Mouse (Mus musculus) kidney, postnatal 0 days (tissue): ENCODE results near the gene Map2k6. TPM values are rescaled to one million over a fixed set of nuclear protein-coding genes. Genes with fewer than 3 reads are reported as not detected.

Source experiments
- ATAC-seq: fragments of 200-750 bp; cut with Nextera tagmentation; replicated peaks from 2 replicates; pipeline ENCODE4 v1.8.0; 2017; ENCODE audit warnings: low read depth, moderate number of reproducible peaks, moderate TSS enrichment, moderate library complexity; ENCODE audit not compliant: low FRiP score
- DNase-seq: peaks from one replicate; pipeline ENCODE4 v3.0.0-alpha.2; 2016; ENCODE audit warnings: low spot score
- H3K27ac ChIP-seq: fragments of 300-500 bp; sonication (generic); 2 replicates; pipeline ENCODE4 v1.5.1; 2014; ENCODE audit warnings: mild to moderate bottlenecking
- H3K27me3 ChIP-seq: fragments of 300-500 bp; sonication (generic); 2 replicates; pipeline ENCODE4 v1.6.1; 2014; ENCODE audit warnings: low read length, mixed read lengths; ENCODE audit not compliant: insufficient read depth
- H3K36me3 ChIP-seq: fragments of 300-500 bp; sonication (generic); 2 replicates; pipeline ENCODE4 v1.6.1; 2014; ENCODE audit warnings: low read length, mixed read lengths; ENCODE audit not compliant: insufficient read depth
- H3K4me1 ChIP-seq: fragments of 300-500 bp; sonication (generic); replicated peaks from 2 replicates; pipeline ENCODE4 v1.6.1; 2014; ENCODE audit warnings: antibody characterized with exemption, low read length, mixed read lengths; ENCODE audit not compliant: insufficient read depth
- H3K4me2 ChIP-seq: fragments of 300-500 bp; sonication (generic); 2 replicates; pipeline ENCODE4 v1.6.1; 2014; ENCODE audit warnings: mild to moderate bottlenecking, low read length, moderate library complexity, mixed read lengths
- H3K4me3 ChIP-seq: fragments of 300-500 bp; sonication (generic); replicated peaks from 2 replicates; pipeline ENCODE4 v1.5.1; 2014; ENCODE audit warnings: low read depth, low read length
- H3K9ac ChIP-seq: fragments of 300-500 bp; sonication (generic); 2 replicates; pipeline ENCODE4 v1.6.1; 2014; ENCODE audit warnings: low read depth, low read length
- H3K9me3 ChIP-seq: fragments of 300-500 bp; sonication (generic); replicated peaks from 2 replicates; pipeline ENCODE4 v1.6.1; 2016; ENCODE audit warnings: low read length, inconsistent platforms, mixed read lengths
- CTCF ChIP-seq: IDR thresholded peaks from 2 replicates; pipeline ENCODE4 v1.5.1; 2016; ENCODE audit warnings: antibody characterized with exemption, low read depth, mild to moderate bottlenecking, moderate library complexity
- WGBS: fragments of 180-500 bp; shearing (Covaris S2); extraction: QIAGEN DNeasy Blood & Tissue Kit; methylation state at CpG from one replicate; pipeline ENCODE4 v1.1.7; 2014; 5-methylcytosine and 5-hydroxymethylcytosine counted together
- polyA plus RNA-seq: library from polyadenylated mRNA; unstranded; fragments of >200 nt; fragmentation: Nextera tagmentation; extraction: Ambion mirVana; gene quantifications from 2 replicates; pipeline ENCODE4 v1.2.1, GENCODE M21; 2015

The Map2k6 gene
- polyA plus RNA-seq, 1 experiment from 2014 or later, result 12.7 TPM

- TF ChIP-seq CTCF, result no peak
- Histone ChIP-seq H3K4me2 (peak overlapping the region; percentile 55), H3K36me3 (no peaks in the 10 kb centered on the region), H3K4me1 (0 out of 2 replicates have a peak, but pooled peaks cover 4% of the 10 kb centered on the region), H3K9ac (0 out of 2 replicates have a peak overlapping the region, but pooled peaks have one; percentile 3), H3K4me3 (peak overlapping the region; percentile 14; the same call in 1 of the 2 replicates), H3K27me3 (no peaks in the 10 kb centered on the region), H3K9me3 (no peaks in the 10 kb centered on the region), H3K27ac (peak overlapping the region; percentile 65; the same call in 1 of the 2 replicates)
- ATAC-seq, result no peak
- no peak for DNase-seq
- WGBS, result 26% methylated on average over 15 of the region's 15 CpGs
Observed at GRCm38 (mm10) chr11:110380310-110380668, 18.6 kb upstream of the Map2k6 start.

- H3K9ac ChIP-seq, result no peak overlapping the region
- 82% methylated on average over 2 of the region's 2 CpGs for WGBS
- no peak for TF ChIP-seq CTCF
- no peaks in the 10 kb centered on the region for H3K27me3 ChIP-seq
- H3K27ac ChIP-seq, result no peak overlapping the region
- H3K9me3 ChIP-seq, result no peaks in the 10 kb centered on the region
- no peaks in the 10 kb centered on the region for H3K36me3 ChIP-seq
- DNase-seq, result no peak
- no peaks in the 10 kb centered on the region for H3K4me1 ChIP-seq
- no peak overlapping the region for H3K4me3 ChIP-seq
- ATAC-seq, result no peak
- no peak overlapping the region for H3K4me2 ChIP-seq
Observed at GRCm38 (mm10) chr11:110385487-110385886, 13.4 kb upstream of the Map2k6 start.

- no peaks in the 10 kb centered on the region for H3K27me3 ChIP-seq
- no peak for DNase-seq
- H3K4me2 ChIP-seq, result no peak overlapping the region
- no peaks in the 10 kb centered on the region for H3K36me3 ChIP-seq
- ATAC-seq, result no peak
- H3K9me3 ChIP-seq, result no peaks in the 10 kb centered on the region; the same call in 1 of the 2 replicates
- WGBS, result 68% methylated on average over 3 of the region's 3 CpGs
- H3K27ac ChIP-seq, result no peak overlapping the region
- H3K4me3 ChIP-seq, result no peak overlapping the region
- TF ChIP-seq CTCF, result no peak
- H3K4me1 ChIP-seq, result peaks cover 4% of the 10 kb centered on the region; the same call in 1 of the 2 replicates
- no peak overlapping the region for H3K9ac ChIP-seq
Observed at GRCm38 (mm10) chr11:110392763-110393162, 6.2 kb upstream of the Map2k6 start.

- Histone ChIP-seq H3K27ac (no peak overlapping the region), H3K9ac (no peak overlapping the region), H3K4me1 (peaks cover 4% of the 10 kb centered on the region; the same call in 1 of the 2 replicates), H3K4me3 (no peak overlapping the region), H3K27me3 (no peaks in the 10 kb centered on the region), H3K9me3 (no peaks in the 10 kb centered on the region; the same call in 1 of the 2 replicates), H3K36me3 (no peaks in the 10 kb centered on the region), H3K4me2 (no peak overlapping the region)
- ATAC-seq (no peak), DNase-seq (no peak)
- WGBS, result 82% methylated on average over 5 of the region's 5 CpGs
- no peak for TF ChIP-seq CTCF
Observed at GRCm38 (mm10) chr11:110394788-110395452, 4.0 kb upstream of the Map2k6 start.

- Histone ChIP-seq H3K27me3 (no peaks in the 10 kb centered on the region), H3K9ac (no peak overlapping the region), H3K4me3 (no peak overlapping the region), H3K36me3 (no peaks in the 10 kb centered on the region), H3K4me2 (no peak overlapping the region), H3K27ac (no peak overlapping the region), H3K9me3 (no peaks in the 10 kb centered on the region; the same call in 1 of the 2 replicates), H3K4me1 (peaks cover 8% of the 10 kb centered on the region; the same call in 1 of the 2 replicates)
- 56% methylated on average over 19 of the region's 19 CpGs for WGBS
- no peak for TF ChIP-seq CTCF
- ATAC-seq, result no peak
- DNase-seq, result no peak
Observed at GRCm38 (mm10) chr11:110396085-110396484, 2.8 kb upstream of the Map2k6 start.

DNA sequence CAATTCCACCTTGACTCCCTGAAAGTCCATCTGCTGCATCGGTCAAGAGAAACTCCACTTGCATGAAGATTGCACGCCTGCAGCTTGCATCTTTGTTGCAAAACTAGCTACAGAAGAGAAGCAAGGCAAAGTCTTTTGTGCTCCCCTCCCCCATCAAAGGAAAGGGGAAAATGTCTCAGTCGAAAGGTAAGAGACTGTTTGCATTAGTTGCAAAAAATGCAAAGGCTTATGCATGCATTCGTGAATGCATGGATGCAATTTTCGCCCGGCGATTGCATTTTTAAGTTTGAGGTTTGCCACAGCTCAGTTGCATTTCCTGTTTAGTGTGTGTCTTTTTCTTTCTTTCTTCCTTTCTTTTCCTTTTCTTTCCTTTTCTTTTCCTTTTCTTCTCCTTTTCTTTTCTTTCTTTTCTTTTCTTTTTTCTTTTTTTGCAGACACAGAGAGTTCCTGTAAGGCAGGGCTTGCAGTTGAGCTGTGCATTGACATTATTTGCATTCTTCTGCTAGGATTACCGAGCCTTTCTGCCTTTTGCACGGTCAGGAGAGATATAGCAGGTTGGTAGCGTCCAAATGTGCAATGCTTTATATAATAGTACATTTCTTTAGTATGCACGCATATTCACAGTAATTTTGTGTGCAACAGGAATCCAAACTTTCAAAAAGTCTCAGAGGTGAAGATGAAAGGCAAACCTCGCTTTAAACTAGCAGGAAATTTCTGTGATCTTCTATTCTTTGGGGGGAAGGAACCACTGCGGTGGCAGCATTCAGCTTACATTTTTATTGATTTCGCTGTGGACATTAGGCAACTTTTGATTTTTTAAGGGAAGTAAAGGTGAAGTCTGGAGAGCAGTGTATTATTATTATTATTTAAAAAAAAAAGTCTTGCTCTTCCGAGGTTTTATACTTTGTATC, 573 bp downstream of the Map2k6 start:
- ATAC-seq, result no peak

More for the DNA sequence above, 573 bp downstream of the Map2k6 start:
- WGBS, result 5% methylated on average over 15 of the region's 15 CpGs
- no peak for DNase-seq
- Histone ChIP-seq H3K4me1 (peaks cover 10% of the 10 kb centered on the region; the same call in 1 of the 2 replicates), H3K27ac (no peak overlapping the region), H3K36me3 (no peaks in the 10 kb centered on the region), H3K9me3 (no peaks in the 10 kb centered on the region), H3K9ac (peak overlapping the region; percentile 43; the same call in 1 of the 2 replicates), H3K4me3 (peak overlapping the region; percentile 51), H3K4me2 (peak overlapping the region; percentile 57), H3K27me3 (no peaks in the 10 kb centered on the region)
- no peak for TF ChIP-seq CTCF
